Mouse (Mus musculus) ES-CJ7 (cell line): ENCODE measurements around the gene Lrrc74a.
A peak's percentile ranks its signal among the peaks of the same experiment; 100 is the strongest.

ENCODE experiments used
- DNase-seq: peaks from one replicate; pipeline ENCODE4 v3.0.0; 2011; ENCODE audit warnings: low read depth, low spot score

Gene Lrrc74a

DNA sequence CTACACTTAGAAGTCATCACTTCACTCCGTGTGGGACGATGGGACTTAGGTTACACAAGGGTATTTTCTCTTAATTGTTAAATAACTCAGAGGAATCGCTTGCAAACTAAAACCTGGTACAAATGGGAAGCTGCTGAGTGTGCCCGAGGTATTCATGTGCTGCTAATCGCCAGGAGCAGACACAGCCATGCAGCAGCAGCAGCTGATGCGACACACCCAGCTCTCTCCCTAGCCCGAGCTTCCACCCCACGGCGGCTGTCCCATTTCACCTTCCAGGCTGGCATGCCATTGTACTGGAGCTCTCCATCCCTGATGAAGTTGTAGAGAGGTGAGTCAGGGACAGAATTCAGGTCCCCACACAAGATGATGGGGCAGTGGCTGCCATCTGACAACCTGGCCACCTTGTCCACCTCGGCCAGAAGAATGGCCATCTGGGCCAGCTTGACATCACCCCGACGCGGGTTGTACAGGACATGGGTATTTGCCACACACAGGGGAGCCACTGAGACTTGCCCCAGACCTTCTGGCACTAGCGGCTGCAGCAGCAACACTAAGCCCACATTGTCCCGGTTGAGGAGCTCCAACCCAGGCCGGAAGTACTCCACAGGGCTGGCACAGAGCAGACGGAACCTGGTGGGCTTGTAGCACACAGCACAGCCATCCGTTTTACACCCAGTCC, 14.1 kb upstream of the Lrrc74a start:
- DNase-seq: no peak

DNA sequence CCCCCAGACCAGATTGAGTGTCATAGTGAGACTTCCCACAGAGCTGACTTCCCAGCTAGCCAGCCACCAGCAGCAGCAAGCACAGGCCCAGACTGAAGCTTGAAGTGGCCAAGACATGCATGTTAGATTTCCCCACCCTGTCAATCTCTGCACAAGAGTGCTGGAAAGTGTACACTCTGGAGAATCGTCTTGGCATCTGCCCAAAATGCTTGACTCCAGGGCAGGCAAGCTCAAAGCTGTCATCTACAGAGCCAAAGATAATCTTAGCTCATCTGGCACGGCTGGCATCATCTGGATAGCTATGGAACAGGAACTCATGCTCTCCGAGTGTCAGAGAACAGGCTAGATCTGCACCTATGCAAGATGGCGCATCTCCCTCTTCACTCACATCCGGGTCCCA, 12.7 kb upstream of the Lrrc74a start:
- DNase-seq: no peak

DNA sequence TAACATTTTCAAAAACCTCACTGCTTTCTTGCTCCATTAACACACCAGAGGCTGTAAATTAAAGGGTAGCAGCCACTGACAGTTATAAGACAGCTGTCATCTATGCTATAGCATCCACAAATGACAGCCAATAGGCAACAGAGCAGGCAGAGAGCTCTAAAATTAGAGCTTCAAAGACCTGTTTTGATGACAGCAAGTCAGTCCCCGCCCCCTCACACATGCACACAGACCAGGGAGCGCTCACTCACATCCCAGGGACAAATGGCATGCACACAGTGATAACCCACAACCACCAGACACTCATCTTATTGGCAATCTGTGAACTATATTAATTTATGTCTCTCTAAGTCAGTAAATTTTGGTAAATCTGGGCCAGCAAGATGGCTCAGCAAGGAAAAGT, 9.9 kb upstream of the Lrrc74a start:
- no peak for DNase-seq

DNA sequence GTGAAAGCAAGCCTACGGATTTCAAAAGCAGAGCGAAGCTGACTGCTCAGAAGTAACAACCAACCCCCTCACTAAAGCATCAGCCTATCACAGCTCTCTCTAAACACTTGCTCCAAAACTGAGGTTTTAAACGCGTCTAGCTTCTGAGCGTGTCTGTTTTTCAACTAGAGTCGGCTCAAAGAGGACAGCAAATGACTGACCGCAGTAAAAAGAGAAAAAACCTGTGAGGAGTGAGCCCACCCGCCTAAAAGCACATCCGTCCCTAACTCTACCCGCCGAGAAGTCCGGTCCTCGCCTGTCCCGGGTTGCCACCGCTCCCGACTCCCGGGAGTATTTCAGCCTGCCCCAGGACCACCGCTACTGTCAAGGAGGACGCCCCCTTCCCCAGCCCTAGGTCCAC, 8.5 kb upstream of the Lrrc74a start:
- DNase-seq: peak; percentile 24

DNA sequence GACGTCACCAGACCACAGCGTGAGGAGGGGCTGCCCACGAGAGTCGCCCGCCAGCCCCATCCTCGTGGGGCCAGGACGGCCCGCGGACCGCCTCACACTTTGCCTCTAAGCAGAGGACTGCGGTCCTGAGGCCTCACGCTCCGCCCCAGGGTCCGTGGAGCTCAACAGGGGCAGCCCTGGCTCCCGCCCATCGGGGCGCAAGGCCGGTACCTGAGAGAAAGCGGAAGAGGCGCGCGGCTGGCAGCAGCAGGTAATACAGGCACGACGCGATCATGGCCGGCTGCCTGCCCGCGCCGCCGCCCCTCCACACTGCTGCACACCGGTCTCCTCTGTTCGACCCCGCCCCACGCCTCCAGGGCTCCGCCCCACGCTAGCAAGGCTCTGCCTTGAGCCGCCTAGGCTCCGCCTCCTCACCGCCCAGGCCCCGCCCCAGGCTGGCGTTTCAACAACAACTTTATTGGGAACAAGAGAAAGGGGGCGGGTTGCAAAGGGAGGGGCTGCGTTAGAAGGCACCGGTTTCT, 8.0 kb upstream of the Lrrc74a start, which contains the start of gene Angel1:
Angel1 (minus strand) TSS at position 341 of the 521 bp plus-strand sequence.
- peak; percentile 98 for DNase-seq

DNA sequence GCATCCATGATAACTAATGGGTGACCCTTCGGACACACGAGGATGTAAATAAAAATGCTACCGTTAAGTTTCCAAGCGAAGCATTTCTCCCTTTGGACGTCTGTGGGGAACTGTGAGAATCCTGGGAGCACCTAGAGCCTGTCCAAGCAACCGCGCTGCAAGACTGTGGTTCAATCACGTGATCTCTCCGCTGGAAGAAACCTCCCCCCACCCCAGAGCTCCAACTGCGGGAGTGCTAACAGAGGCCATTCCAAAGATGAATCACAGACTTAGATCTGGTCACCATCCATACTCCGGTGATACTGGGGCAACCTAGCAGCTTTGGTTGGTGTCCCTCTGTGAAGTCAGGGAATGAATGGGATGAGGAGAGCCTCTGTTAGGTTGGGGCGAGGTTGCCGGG, 26.9 kb downstream of the Lrrc74a start:
- peak; percentile 56 for DNase-seq

DNA sequence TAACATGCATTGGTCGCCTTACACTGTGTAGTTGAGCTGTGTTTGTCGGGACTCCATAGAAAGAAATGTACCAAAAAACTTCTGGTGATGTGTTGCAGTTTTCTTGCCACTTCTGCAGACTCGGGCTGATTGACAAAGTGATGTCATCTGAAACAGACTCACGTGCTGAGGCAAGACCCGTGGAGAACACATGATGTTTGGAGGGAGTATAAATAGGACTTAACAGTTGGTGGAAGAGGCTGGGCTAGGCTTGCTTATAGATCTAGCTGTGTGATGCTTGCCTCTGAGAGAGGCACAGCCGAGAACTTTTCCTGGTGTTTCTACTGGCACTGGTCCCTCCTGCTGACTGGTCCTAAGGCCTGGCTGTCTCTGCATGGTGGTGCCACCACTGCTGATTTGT, 29.9 kb downstream of the Lrrc74a start:
- DNase-seq: no peak

DNA sequence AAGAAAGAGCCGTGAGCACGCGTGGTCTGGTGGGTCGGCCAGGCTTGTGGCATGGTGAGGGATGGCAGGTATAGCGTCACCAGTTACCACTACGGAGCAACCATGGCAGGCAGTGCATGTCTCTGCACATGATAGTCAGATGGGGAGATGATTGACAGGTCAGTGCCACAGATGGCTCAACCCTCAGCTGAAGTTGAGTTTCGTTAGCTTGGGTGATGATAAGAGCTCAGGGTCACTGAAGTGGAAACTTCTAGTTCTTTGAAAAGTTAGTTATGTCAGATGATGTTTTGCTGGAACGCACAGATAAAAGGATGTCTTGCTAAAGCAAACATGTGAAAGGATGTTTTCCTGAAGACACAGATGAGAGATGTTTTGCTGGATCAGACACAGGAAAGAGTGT, 32.3 kb downstream of the Lrrc74a start:
- DNase-seq: no peak

DNA sequence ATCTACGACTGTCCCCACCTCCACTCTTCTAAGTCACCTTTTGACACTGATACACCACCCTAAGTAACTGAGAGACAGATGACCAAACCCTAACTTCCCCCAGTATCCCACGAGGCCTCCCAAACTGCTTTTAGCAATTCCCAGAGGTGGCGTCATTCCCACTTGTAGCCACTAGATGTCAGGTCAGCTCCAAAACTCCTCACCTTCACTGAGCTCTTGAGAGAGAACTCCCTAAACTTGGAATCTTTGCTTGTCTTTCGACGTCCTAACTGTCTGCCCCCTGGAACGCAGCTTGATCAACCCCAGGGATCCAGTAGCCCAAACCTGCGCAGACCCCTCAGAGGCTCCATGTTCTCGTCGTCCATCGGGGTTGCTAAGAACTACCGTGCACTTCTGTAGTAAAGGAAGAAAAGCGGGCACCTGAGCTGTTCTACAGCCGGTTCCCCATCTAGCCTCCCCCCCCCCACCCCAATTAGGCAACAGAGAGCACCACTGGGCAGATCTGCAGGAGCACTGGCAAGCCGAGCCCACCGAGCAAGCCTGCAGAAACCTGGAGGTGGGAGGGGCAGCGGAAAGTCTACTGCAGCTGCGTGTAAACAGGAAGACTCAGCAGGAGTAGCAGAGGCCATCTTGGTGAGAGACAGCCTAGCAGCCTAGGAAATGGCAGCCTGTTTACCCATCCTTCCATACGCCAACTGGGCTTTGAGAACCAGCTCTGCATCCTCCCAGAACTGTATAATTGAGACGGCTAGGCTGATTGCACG, 33.9 kb downstream of the Lrrc74a start:
- DNase-seq: peak; percentile 89

DNA sequence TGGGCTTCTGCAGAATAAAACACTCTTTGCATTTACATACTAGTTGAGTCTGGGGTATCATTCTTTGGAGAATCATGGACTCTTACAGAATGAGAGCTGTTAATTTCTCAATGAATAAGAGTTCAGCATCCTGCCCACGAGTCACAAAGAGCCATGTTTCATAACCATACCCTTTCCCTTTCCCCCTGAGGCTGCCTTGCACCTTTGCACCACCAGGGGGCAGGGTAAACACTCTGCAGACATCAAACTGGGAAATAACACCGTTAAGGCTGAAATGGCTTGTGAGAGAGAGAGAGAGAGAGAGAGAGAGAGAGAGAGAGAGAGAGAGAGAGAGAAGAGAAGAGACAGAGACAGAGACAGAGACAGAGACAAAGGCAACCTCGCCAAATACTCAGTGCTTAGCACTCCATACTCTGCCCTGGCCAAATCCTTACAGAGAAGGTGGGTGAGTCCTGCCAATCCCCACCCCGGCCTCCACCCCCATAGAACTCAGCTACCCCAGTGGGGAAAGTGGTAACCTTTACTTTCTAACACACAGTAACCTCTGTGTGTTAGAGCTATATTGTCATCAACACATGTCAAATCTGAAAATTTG, 34.9 kb downstream of the Lrrc74a start:
- peak; percentile 72 for DNase-seq

DNA sequence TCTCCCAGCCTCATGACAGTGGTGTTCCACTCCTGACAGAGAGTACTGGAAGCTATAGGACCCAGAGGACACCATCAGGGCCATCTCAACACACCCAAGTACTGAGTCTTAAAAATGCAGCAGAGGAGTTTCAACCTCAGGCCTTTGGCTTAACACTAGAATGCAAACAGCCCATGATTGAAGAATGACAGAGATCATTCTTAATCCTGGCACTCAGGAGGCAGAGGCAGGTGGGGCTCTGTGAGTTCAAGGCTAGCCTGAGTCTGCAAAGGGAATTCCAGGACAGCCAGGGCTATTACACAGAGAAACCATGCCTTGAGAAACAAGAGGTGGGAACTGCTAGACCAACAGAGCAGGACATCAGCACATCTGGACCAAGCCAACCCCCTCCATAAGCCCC, 35.6 kb downstream of the Lrrc74a start:
- no peak for DNase-seq

DNA sequence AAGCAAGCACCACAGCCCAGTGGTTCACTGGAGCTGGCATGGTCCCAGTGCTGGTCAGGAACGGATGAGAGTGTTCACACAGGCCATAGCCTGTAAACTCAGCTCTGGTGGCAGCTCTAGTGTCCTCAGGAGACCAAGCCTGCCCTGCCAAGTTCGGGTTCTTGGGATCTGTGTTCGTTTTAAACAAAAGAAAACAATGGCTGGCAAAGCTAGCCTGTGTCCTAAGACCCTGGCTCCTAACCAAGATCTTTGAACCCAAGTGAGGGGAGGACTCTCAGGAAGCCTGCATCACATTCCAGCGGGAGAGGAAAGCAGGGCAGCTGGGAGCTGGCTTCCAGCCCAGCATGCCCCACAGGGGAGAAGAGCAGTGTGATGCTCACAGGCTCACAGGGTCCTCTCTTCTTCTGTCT, 36.1 kb downstream of the Lrrc74a start:
- no peak for DNase-seq

DNA sequence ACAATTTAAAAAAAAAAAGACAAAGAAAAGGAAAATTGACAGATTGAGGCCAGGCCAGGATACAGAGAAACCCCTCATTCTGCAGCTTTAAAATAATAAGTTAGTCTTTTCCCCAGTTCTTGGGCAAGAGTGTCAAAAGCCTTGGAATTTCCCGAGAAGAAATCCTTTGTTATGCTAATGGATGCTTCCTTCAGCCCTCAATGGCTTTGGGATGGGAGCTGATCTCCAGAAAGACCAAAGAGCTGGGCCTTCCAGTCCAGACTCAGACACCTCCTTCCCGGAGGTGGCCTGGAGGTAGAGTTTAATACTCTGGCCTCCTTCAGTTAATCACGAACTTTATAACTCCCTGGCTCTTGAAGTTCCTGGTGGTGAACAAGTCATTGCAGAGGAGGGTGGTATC, 36.8 kb downstream of the Lrrc74a start:
- peak; percentile 91 for DNase-seq

DNA sequence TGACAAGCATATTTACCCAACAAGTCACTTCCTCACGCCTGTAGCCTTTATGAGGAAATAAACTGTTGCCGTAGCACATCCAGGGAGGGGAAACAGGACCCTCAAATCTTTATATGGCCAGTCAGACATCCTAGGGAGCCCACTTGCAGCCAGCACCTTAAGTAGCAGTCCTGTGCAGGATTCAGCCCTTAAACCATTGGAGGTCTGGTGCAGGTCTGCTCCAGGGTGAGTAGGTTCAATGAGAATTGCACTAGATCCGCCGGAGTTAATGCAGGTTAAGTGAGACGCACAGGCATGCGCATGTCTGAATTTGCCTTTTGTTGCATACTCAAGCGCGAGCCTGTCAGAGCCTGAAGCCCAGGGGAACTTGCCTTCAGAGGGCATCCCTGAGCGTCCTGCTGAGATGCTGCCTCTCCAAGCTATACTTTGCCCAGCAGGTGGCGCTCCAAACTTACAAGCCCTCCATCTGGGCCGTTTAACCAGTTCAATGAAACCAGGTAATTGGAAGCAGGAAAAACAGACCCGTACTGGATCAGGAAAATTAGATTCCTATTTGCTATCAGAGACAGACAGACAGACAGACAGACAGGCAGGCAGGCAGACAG, 37.8 kb downstream of the Lrrc74a start:
- DNase-seq: peak; percentile 98

DNA sequence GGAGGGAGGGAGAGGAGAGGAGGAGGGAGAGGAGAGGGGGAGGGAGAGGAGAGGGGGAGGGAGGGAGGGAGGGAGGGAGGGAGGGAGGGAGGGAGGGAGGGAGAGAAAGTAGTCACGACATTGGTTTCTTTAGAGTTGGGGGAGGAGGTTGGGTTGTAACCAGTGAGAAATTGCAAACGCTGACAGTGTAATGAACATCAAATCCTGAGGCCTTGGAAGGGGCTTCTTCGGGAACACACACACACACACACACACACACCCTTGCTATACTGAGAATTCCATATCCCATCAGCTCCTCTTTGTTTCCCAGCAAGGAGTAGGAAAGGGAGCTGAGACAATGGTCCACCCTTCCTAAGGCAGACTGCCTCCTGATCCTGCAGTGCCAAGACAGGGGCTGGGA, 38.4 kb downstream of the Lrrc74a start:
- no peak for DNase-seq

DNA sequence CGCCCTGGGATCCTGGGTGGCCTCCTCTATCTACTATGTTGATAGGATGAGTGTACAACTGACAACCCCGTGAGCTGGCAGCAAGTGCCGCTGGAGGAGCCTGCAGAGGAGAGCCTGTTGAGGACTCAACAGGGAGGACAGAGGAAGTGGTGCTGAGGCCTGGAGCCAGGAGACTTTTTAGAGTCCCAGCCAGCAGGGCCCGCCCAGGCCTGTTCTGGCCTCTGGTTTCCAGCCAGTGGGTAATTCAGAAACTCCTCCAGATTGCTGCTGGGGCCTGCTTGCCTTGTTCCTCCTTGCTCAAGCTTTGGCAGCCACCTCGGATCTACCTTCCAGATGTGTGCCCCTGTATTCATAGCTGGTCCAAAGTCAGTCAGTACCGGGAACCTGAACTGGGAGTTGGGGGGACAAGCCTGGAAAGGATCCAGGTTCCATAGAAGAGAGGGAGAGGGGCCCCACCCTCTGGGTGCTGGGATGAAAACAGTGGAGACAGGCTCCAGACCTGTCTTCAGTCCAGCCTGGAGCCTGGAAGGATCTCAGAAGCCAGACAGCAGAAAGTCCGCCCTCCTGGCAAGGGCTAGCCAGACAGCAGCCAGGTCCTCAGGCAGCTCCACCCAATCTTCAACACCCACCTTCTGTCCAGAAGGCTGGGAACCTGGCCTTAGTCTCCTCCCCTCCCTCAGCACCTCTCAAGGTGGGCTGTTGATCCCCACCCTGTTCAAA, 41.6 kb downstream of the Lrrc74a start:
- peak; percentile 47 for DNase-seq

DNA sequence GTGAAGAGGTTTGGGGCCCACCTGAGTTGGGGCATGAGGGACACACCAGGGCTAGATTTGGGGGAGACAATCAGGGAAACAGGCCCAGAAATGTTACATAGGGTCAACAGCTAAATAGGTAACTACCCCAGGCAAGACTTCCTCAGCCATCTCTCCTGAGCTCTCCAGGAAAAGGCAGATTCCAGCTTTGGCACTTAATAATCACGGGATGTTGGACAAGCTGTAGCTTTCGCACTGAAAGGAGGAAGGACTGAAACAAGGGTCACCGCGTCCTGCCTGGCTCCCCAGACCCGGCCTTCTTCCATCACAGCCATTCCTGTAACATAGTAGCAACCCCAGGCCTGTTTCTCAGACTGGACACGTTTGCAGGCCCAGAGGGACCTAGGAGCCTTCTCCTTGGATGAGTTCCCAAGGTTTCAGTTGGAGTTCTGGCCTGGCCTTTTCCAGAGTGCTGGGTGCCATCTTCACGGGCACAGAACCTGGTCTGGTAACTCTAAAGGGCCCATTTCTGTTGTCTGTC, 42.2 kb downstream of the Lrrc74a start:
- no peak for DNase-seq

DNA sequence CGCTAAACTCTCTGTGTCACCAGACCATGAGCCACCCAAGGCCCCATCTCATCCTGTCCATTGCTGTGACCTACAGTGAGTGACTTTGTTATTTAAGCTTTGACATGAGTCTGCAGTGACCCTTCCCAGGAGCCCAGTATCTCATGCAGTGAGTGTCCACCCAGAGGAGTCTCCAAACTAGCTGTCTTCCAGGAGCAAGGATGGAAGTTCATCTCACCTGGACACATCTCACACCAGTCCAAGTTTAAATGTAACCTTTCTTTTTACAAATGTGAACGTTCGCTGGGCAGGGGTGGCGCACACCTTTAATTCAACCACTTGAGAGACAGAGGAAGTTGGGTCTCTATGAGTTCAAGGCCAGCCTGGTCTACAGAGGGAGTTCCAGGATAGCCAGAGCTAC, 44.4 kb downstream of the Lrrc74a start:
- DNase-seq: no peak

DNA sequence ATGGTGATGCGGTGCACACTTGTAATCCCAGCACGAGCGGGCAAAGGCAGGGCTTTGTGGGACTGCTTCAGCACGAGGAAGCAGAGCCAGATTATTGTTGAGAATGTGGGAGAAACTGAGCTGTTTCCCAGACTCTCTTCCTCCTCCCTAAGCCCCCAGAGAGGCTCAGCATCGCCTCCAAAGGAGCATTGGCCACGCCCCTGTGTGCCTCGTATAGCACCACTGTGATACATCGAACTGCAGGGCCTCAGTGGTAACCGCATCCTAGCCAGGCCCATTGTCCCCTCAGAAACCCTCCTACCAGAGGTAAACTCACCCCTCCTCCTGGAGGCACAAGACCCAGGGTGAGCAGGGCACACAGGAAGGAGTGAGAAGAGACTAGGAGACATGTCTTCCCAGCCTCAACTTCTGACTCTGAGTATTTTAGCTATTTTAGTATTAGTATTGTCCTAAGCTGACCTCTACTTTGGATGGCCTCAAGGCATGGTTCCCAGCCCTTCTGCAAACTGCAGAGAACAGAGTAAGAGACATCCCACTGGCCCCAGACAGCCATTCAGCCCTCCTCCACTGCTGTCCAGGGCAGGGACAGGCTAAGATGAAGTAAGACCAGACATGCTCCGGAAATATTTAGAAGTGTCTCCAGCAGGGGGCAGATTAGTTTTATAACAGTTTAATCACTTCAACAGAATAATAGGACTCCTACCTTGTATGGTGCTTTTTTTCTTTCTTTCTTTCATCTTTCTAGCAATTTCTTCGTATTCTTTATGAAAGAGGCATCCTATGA, 45.2 kb downstream of the Lrrc74a start:
- peak; percentile 54 for DNase-seq

DNA sequence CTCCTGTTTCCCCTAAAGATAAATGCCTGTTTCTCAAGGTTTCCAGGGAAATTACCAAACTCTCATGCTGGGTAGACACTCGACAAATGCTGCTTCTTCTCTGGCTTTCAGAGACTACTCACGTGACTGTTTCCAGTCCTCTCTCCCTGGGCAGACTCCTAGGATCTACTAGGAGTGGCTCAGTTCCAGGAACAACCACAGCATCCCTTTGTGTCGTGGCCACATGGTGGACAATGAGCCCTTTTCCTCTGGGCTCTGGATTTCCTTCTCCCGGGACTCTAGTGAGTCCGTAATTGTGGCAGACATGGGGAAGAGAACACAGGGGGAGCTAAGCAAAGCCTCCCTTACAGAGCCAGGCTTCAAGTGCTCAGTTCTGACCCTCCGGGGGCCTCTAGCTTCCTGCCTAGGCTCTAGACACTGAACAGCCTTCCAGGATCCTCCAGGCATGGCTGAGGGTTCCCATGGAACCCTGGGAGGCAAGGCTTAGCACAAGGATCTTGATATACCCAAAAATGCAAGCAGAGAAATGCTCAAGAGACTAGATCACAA, 47.6 kb downstream of the Lrrc74a start:
- no peak for DNase-seq
